Mouse (Mus musculus) spleen, adult 18-20 months (tissue): ENCODE data around the gene Galnt18.

Source experiments
- DNase-seq, 2 experiments: peaks; one replicate each; pipeline ENCODE4 v3.0.0; 2022; ENCODE audit warnings: mixed read lengths in 2 of 2

Gene Galnt18

DNA sequence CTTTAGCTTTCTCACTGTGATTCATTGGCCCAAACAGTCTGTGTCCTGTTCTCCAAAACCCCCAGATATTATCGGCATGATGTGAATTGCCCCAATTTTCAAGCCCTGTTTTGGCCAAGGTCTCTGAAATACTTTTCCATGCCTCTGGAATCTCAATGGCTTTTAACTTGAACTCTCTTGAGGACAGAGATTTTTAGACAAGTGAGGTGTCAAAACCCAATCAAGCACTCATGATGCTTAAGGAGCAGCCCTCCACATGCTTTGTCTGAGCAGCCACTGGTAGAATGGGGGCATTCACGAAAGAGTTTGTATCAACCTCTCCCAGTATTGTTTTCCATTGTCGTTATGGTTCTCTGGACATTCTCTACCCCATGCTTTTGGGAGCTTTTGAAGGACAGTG, 9.2 kb downstream of the Galnt18 start:
- no peak for DNase-seq

DNA sequence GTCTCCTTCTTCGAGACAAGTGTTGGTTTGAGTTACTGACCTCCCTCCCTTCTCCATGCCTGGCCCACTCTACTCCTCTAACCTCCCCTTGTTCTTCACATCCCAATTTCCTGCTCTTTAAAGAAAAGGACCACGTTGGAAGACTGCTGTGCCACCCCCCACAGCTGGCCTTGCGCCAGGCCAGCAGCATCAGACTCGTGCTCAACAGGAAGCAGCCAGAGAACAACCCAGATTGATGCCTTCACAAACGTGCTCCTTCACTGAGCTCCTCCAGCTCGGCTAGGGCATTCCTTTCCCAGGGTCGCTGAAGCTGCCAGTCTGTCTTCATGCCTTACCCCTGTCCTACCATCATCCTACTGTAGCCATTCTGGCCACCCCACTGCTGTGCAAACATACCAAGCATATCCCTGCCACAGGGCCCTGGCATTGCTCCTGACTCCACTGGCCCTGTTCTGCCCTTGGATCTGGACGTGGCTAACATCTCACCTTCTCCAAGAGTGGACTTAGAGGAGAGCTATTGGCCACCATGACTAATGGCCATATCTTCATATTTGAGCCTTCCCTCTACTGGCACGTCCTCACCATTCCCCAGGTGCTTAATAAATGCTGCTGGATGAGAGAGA, 13.5 kb downstream of the Galnt18 start:
- no peak for DNase-seq

DNA sequence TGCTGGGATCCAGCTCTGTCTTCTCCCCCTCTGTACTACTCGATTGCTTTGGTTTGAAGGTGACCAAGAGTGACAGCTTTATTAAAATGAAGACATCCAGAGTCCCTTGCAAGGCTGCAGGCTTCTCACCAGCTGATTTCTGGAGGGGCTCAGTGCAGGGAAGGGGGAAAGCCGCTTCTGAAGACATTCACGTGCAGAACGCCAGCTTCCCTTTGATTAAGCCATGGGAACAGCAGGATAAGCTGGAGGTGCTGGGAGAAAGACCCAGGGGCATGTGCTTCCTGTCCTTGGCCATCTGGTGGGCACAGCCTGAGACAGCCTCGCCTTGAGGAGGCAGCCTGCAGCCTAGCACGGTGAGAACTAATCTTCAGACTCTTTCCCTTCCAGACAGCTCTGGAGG, 17.0 kb downstream of the Galnt18 start:
- DNase-seq: no peak

DNA sequence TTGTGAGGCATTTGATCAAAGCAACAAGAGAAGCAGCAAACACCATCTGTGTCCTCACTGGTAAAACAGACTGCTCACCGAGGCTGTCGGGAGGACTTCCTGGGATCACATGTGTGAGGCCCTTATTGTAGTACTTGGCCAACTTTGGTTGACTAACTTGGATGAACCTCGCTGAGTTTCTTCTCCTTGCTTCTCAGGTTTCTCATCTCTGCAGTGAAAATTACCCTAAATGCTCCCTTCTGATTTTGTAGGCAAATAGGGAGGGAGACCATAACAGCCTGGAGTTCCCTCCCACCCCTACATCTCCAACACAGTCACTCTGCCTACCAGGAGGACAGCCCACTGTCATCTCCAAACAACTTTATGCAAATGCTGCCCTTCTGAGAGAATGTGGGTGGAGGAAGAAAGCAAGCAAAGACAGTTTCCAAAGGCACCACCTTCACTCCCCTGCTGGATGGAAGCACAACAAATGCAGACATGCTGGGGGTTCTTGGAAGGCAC, 31.2 kb downstream of the Galnt18 start:
- no peak for DNase-seq

DNA sequence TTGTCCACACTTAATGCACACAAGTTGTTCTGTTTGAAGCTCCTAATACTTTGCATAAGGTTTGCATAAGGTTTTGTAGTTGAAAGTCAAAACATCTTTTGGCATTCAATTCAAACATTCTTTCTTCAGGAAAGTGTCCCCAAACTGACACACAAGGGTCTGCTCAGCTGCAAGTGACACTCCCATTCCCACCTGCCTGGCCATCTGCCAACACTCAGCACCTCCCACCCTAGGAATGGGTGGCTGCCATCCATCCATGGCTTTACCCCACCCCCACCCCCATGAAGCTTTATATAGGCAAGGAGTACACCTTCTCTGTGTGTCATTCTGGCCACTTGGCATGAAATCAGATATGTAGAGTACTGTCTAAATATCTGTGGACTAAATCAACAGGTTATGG, 35.0 kb downstream of the Galnt18 start:
- no peak for DNase-seq

DNA sequence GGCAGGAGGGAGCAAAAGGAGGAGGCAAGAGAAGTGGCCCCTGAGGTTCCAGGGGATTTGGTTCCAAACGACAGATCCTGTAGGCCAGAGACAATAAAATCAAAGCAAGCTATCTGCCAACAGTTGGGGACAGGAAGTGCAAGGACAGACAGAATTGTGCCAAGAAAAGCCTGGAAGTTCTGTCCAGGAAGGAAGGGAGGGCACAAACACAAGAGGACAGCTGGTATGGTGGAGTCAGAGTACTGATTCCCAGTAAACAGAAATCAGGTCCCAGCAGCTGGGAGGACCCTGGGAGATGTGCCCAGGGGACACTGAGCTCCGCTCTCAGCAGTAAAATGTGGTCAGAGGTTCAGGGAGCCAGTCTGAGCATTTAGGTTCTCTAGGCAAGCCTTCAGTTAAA, 38.2 kb downstream of the Galnt18 start:
- DNase-seq: no peak

DNA sequence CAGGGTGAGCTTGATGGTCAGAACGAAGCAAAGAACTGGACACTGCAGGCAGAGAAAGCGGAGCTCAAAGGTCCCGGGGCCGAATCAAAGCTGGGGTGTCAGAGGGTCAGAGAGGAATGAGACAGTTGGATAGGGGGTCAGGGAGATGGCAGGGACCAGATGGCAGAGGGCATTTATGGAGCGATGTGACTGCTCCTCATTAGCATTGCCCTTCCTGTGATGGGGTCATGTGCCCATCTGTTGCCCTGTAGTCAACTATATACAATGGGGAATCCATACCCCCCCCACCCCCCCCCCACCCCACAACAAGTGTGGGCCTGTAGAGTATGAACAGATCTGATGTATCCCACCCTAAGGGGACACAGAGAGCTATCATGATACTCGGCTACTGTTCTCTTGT, 39.7 kb downstream of the Galnt18 start:
- DNase-seq: no peak

DNA sequence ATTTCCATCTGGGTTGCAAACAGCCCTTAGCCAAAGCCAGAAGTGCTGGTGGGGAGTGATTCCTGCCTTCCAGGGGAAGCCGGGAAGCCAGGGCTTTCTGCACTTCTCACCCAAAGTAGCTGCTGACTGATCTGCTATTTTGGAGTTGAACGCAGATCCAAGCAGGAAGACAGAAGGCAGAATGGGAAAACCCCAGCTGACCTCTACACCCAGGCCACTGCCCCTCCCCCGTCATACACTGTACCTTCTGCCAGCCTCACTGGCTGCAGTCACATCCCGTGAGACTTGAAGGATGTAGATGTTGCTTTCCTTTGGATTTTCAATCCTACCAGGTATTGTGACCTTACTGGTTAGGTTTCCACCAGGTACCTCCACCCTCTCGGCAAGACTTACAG, 40.4 kb downstream of the Galnt18 start:
- no peak for DNase-seq

DNA sequence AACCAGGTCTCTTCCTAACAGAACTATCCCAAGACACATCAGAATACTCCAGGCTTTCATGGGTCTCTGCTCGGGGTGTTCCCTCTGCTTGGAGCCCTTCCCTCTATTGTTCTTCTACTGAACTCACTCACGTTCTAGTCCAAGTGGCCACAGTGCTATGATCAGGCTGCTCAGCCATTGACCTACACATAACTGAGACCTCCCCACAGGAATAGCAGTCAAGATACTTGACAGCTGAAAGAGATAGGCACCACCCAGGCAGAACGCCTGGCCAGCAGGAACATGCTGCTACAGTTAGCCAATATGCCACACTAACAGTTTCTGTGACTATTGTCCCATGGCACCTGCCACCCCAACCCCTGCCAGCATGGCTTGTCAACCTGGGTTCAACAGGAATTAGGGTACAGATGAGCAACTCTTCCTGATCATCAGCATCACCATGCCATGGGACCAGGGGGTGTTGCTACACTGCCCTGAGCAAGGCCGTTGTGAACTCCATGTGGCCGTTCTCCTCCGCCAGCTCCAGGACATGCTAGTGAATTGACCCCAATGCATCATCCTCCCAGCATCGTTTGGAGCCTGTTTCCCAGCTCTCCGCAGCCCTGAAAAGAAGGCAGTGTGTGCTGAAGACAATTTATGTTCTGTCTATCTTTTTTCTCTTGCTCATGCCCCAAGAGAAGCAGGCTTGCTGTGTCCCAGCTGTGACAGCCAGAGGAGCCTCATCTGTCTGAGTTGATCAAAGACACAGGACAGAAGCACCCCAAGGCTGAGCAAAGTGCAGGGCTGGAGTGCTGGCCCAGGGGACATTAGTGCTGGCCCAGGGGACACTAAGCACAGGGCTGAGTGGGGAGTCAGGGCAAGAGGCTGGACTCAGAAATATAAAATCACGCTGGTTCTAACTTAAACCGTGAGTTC, 41.1 kb downstream of the Galnt18 start:
- DNase-seq: no peak

DNA sequence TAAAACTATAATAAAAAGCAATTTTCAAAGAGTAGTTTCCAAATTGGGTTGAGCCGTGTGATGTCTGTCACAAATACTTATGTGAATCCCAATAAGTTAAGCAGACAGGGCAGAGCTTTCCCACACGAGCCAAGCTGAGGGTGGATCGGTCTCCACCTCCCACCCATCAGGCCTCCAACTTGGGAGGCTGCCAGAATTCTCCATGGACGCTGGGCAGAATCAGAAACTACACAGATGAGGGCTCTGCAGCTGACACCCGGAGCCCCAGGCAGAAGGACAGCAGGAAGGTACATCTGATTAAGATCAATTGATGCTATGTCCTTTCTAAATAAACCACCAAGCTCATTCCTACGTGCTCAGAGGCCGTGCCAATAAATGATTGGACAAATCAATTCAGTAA, 42.4 kb downstream of the Galnt18 start:
- DNase-seq: no peak

DNA sequence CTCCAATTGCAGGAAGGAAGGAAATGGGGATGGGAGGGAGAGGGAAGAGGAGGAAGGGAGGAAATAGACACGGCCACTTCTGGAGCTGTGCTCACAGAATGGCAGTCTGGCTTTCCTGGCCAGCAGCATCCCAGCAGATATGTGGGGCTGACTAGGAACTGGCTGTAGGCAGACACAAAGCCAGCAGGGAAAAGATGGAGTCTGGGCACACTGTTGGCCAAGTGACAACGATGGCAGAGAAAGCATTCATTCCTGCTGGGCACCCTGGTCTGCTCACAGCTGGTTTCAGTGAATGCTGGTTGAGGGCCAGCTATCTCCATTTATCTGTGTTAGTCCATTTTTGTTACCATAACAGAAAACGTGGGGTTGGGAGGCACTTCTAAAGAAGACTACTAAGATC, 43.4 kb downstream of the Galnt18 start:
- no peak for DNase-seq

DNA sequence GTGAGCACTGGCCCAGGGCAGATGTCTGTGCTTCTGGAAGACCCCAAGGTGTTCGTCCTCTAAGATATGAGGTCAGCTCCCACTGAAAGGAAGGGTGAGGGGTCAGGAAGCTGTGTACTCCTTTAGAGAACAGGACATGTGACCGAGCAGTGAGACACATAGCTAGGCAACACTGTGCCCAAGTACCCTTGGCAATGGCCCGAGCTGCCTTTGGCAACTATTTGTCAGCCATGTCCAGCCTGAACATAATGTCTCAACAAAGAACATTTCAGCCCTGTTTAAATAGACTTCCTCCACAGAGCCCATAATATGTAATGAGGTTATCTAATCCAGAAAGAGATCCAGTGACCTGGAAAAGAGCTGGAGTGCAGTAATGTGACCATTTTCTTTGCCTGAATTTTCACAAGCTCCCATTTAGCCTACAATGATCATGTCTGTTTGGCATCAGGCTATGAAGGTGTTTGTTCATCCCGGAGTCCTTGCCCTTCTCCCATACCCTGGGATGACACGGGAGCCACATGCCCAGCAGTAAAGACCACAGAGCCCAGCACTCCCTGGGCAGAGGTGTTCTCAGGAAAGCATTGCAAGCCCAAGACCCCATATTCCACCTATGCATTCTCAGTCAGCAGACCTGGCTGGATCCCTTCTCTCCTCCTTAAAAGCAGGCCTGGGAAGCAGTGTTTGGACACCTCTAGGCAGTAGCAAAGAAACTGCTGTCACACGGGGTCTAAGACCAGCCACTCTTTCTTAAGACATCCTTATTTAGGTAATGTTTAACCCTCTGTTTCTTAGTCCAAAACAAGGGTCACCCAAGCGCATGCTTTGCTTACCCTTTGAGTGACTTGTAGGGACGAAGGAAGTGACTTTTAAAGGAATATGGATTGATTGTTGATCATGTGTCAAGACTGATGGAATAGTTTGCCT, 49.2 kb downstream of the Galnt18 start:
- DNase-seq: no peak

DNA sequence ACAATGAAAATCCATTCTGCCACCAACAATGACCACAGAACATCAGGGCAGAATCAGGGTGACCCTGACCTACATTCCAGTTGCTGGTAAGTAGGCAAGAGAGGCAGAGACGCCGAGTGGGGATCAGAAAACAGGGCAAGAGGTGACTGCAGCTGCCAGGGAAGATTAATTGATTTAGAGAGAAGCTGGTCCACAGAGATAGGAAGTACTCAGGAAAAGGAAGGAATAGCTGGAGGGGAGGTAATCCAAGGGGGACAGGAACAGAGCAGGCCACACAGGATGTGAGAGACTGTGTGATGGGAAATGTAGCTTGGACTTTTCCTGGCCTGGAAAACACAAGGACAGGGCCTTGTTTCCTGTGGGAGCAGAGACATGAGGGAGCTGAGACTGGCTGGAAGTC, 52.8 kb downstream of the Galnt18 start:
- no peak for DNase-seq

DNA sequence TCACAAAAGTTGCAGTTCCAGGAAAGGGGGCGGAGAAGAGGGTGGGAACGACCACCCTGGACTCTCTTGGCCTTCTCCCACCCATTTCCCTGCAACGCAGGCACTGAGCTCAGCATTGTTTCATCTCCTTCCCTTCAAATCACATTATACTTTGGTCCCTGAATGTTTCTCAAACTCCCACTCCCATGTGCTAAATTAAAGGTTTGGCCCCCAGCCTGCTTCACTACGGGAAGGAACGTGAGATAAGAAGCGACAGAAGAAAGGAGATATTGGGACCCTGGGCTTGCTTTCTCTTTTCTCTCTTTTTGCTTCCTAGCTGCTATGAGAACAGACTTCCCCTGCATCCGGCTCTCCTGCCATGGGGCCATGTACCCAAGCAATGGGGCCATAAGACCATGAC, 55.0 kb downstream of the Galnt18 start:
- DNase-seq: no peak

DNA sequence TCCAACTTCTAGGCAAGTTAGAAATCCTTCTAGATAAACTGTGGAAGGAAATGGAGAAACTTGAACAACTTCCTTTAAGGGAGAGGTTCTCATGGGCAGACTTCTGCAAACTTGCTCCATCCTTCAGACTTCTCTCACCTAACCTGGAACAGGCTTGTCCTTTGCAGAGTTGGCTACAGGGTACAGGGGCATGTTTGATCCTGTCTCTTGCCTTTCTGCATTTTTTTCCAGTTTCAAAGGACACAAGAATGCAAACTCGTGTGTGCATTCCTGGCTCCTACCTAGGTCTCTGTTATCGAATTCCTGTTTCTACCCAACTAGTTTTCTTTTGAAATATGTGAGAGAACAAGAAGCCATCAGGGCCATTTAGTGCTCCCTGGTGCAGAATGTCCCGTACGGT, 55.8 kb downstream of the Galnt18 start:
- no peak for DNase-seq

DNA sequence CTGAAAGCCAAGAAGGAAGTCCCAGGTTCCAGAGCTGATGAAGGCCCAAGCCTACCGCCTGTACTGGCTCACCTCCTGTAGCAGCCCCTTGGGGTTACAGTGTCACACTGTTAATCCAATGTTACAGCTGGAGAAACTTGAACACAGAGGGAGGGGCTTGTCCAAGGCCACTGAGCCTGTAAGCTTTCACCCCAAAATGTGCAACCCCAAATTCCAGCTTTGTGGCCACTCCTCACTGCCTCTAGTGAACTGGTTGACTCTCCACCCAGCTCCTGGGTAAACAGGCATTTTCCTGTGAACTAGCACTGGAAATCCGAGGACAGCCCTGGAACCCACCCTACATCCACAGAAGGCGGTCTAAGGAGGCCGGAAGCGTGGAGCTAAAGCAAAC, 58.5 kb downstream of the Galnt18 start:
- no peak for DNase-seq

DNA sequence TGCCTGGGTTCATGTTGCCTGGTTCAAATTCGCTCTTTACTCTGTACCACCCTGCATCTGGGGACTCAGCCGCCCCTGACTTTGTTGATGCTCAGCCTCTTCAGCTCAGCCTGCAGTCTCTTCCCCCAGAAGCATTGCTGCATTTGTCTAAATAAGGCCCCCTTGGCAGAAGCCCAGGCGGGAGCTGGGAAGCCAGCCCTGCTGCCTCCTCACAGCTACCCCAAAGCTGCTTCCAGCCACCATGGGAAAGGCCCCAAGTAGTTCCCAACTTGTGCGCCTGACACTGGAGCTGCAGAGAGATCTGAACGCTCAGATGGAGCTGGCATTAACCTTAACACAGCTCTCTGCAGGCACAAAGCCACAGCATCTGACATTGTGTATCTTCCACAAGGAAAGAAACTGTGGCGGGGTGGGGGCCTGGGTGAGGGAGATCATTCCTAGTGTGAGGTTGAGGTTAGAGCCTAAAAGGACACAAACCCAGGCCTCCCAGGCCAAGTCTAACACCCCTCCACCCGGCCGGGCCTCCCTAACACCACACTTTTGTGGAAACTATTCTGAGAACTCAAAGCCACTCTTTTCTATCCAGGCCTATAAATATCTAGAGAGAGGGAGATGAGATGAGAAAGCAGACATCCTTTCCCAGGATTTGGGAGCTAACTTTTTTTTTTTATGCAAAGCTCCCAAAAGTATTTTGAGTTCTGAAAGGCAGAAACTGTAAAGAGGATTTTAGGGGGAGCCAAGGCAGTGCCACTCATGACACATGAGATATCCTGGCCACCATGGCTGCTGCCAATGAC, 59.1 kb downstream of the Galnt18 start:
- no peak for DNase-seq

DNA sequence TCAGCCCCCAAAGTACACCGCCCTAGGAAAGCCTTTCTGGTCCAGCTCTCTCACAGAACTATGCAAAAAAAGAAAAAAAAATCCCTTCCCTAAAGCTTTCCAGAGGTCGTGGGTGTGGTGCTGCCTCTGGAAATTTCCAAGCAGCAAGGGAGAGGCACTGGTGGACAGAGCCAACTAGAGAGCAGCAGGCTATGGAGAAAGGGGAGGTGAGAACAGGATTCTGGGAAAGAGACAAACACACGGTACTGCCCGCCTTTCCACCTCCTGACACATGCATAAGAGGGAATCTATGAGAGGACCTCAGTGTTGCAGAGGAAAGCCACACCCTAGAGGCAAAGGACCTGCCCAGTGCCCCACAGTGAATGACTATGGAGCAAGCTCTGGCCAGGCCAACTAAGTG, 60.9 kb downstream of the Galnt18 start:
- no peak for DNase-seq

DNA sequence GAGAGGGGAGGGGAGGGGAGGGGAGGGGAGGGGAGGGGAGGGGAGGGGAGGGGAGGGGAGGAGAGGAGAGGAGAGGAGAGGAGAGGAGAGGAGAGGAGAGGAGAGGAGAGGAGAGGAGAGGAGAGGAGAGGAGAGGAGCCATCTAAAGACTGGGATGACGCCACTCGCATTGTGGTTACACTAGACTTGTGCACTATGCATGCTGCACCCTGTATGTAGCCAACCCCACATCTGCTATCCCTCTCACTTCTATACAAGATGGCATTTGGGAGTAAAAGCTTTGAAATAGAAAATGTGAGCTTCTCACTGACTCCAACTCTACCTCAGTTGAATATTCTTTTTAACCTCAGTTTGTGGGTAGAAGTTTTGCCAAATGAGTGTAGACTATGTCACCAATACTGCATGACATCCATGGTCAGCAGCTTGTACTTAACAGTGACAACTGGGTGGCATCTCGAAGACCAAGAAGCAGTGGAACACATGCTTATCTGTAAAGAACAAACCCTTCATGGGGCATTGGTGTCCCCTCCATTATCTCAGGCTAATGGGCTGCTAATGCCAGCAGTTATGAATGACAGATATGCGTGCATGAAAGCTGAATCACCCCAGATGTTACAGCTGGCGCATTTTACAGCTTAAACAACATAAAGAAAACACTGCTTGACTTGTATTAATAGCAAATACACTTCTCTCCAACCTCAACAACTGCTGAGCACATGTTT, 65.0 kb downstream of the Galnt18 start:
- no peak for DNase-seq

DNA sequence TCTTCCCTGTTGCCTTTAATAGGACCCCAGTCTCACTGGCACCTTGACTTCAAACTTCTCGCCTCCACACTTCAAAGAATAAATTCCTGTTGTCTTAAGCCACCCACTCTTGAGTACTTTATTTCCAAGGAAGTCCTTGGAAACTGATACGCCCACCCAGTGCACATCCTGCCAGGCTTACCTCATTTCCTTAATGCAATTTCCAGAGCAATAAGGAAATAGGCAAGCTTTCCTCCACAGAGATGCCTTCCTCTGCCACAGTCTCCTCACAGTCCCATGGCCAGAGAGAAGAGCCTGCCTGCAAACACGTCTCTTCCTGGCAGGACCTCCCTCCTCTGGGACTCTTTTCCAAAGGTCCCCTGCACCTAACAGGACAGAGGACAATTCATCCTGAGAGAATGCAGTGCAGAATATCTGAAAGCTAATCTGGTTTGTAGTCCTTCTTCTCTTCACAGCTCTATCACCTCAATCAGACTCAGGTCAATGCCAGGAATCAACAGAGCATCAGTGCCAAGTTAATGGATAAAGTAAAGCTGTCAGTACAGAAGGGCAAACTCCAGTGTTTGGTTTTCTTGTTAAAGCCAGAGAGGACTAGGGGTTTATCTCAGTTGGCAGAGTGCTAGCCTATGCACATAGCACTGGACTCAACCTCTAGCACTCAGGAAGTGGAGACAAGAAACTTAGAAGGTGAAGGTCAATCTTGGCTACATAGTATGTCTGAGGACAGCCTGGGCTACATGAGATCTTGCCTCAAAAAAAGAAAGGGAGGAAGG, 65.8 kb downstream of the Galnt18 start:
- no peak for DNase-seq

DNA sequence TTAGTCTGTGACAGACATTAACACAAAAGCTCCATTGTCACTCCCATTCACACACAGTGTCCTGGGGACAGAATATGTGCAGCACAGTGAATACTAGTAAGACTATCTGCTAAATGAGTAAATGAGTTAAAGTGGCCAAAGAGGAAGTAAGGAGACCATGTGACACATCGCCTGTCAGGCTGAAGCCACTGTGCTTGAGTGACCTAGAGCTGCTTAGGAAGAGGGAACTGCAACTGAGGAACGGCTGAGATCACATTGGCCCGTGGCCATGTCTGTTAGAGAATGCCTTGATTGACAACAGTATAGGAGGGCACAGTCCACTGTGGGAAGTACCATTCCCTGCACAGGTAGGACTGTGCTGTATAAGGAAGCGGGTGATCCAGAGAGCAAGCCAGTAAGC, 67.0 kb downstream of the Galnt18 start:
- DNase-seq: no peak
